Mouse (Mus musculus): ENCODE data around the gene Tgif1. TPM values are rescaled to one million over a fixed set of nuclear protein-coding genes. Genes with fewer than 3 reads are reported as not detected.

The Tgif1 gene
- total RNA-seq (2021) = 10 to 100 TPM; 35.7 to 51.8 TPM
- long read RNA-seq, experiment 1, transcript Tgif1-201 (3 exons, 1,631 nt) = major isoform, 15 of 18 reads
- long read RNA-seq, experiment 1, partial matches to known transcripts = 0 of 18 reads
- long read RNA-seq, experiment 1, other reads (novel, unspliced or antisense) = 3 of 18 reads
- long read RNA-seq, experiment 2, partial matches to known transcripts = 0 of 9 reads
- long read RNA-seq, experiment 2, other reads (novel, unspliced or antisense) = 5 of 9 reads

DNA sequence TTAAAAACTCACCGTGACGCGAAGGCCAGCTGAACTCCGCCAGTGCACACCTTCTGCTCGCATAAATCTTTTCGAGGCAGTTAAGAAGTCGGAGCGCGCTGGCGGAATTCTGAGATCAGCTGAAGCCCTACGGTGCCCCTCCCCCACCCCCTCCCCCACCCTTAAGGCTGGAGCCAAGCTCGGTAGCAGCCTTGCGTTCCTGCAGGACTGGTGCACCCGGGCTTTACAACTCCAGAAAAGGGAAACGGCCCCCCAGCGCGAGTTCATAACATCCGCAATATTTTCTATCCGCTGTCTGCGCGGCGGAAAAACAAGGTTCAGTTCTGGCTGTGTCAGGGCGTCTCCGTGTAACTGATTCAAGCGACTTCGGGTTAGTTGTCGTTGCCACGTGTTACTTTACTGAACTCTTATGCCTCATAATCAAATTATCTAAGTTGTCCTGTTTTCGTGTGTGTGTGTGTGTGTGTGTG, at the start of gene Tgif1:
Gene Tgif1, minus strand, starts transcription at position 111 of the 470 bp plus-strand sequence.
- DNase-seq = peak; percentile 67

DNA sequence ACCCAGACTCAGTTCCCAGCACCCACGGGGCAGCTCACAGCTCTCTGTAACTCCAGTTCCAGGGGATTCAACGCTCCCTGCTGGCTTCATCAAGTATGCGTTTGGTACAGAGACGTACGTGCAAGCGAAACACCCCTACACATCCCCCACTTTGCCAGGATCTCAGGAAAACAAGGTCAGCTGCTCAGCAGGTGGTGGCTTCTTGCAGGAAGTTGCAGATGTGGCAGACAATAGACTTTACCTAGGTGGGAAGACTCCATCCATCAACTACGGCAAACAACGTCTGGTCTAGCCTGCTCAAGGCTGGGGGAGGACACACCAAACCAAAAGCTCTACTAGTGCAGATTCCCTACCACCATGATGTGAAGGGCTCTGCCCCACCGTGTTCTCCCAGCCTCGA, 47.3 kb upstream of the Tgif1 start:
- no peak for DNase-seq

DNA sequence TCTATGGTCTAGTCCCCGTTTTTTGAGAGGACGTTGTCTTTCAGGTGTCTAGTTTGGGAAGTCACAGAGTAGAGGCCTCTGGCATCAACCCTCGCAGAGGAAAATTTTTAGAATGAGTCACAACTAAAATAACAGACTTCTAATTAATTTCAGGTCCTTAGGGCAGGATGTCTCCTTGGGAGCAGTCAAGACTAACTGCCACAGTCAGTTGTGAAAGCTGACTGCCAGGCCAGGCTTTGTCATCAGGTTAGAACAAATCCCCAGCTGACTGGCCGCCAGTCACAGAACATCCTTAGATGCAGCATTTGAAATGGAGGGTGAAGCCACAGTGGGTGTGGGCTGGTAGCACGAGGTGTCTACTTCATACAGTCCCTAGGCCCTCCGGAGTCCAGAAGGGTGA, 46.3 kb upstream of the Tgif1 start:
- DNase-seq = no peak

DNA sequence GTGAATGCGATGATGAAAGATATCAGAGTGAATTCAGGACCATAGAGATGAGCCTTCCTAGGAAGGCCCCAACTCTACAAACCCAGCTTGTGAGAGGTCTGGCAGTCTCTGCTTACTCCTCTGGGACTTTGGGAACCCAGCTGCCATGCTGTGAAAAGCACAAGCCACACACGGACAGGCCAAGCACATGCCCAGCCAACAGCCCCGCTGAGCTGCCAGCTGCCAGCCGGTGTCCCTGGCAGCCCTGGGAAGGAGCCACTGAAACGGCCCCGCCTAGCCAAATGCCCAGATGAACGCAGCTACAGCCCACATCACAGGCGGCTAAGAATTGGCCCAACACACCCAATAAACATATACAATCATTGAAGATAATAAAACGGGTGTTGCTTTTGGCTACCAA, 41.5 kb upstream of the Tgif1 start:
- DNase-seq = peak; percentile 49

DNA sequence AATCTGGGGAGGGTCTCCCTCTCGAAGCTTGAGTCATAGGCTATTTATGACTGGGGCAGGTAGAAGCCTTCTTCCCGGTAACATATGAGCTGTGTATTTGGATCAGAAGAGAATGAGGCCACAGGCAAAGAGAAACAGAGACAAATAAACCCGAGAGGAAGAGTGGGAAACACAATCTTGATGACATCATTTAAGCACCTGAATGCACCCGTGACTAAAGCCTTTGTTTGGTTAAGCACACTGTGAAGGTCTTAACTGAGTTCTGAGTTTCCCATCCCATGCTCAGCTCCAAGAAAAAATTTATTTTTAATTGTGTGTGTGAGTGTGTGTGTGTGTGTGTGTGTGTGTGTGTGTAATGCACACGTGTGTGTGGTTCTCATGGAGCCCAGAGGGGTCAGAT, 39.8 kb upstream of the Tgif1 start:
- DNase-seq = no peak

DNA sequence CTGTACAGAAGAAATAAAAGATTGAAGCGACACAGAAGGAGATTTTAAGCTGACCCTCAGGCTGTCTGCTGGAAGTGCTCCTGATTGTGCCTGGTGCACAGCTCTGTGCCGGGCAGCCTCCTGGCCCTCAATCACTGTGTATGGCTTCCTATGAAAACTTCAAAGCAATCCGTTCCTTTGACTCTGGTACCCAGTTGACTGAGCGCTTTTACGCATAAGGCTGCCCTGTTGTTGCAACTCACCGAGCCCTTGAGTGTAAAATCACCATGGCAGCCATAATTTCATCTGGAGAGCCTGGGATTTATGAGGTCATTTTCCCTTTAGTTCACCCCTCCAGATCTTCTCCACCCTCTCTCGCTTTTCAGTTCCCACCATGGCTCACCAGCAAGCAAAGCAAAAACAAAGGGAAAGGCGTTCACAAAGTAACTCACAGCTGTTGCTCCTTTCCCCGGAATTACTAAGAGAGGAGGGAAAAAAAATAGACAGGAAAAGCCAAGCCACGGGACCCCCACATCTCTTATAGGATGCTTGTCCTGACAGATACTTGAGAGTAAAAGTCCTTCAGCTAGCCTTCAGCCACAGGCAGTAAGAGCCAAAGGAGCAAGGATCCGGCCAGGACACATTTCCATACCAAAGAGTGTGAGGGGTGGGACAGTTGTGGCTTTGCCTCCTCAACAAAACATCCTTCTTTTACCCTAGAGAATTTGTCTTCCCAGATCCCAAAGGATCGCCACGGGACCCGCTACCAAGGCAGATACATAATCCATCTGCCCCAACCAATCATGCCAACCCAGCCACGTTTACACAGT, 39.1 kb upstream of the Tgif1 start:
- no peak for DNase-seq

DNA sequence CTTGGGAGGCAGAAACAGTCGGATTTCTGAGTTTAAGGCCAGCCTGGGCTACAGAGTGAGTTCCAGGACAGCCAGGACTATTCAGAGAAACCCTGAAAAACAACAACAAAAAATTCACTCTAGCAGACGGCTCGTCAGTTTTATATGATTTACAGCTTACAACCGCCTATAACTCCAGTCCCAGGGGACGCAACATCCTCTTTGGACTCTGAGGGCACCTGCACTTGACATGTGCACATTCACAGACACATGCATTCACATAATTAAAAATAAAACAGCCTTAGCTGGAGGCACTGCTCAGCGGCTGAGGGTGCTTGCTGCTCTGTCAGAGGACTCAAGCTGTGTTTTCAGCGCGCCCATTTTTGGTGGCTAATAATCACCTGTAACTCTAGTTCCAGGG, 37.2 kb upstream of the Tgif1 start:
- no peak for DNase-seq

DNA sequence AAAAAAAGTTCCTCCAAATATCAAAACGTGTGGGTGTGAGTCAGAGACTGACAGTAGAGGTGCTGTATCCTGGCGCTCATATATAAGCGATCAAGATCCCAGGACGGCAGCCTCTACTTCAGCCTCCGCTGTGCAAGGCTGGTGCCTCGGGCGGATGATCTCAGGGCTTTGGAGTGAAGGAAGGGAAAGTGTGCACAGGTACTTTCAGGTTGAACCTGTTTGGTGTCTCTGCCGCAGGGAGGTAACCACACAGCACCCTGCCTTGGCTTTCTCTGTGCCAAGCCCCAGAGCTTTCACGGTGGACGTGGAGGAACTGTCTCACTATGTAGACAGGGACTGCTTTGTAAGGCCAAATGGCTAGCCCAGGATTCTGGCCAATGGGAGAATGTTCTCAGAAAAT, 35.3 kb upstream of the Tgif1 start:
- no peak for DNase-seq

DNA sequence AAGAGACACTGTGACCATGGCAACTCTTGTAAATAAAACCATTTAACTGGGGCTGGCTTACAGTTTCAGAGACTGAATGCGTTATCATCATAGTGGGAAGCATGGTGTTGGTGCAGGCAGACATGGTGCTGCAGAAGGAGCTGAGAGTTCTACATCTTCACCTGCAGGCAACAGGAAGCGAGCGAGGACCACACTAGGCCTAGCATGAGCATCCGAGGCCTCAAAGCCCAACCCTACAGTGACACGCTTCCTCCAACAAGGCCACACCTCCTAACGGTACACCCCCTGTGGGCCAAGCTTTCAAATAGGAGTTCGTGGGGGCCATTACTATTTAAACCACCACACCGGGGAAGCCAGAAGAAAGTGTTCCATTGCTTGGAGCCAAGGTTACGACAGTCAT, 34.5 kb upstream of the Tgif1 start:
- no peak for DNase-seq

DNA sequence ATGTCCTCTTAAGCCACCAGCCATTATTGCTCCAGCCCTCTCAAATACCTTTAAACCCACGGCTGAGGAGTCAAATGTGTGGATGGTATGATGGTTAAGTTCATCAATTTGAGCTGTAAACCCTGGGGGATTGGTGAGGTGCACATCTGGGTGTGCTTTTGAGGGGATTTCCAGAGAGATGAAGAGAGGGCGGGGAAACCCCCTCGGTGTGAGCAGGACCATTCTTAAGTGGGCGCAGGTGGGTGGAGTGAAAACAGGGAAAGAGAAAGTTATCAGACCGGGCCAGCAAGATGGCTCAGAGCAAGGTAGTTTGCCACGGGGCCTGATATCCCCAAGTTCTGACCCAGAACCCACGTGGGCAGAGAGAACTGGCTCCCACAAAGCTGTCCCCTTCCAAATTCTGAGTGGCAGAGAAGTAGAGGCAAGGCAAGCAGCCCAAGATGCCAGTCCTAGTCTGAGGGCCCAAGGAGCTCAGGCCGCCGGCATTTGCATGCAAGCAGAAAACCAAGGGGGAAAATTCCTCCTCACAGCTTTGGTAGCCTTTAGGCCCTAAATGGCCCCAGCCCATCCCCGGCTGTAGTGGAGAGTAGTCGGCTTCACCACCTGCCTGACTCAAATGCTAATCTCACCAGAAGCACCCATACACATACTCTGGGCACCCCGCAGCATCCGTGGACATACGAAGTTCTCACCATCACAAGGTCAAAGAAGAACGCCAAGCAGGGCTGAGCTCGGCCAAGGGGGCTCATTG, 33.5 kb upstream of the Tgif1 start:
- no peak for DNase-seq

DNA sequence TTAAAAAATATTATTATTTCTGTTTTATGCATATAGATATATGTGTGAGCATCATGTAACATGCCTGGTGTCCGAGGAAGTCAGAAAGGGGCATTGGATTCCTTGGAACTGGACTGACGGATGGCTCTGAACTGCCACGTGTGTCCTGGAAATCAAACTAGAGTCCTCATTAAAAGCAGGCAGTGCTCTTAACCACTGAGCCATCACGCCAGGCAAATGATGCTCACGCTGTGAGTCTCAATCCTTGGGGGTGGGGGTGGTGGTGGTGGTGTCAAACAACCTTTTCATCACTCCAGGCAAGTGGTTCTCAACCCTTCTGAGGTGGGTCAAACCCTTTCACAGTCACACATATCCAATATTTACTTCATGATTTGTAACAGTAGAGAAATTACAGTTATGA, 32.5 kb upstream of the Tgif1 start:
- no peak for DNase-seq

DNA sequence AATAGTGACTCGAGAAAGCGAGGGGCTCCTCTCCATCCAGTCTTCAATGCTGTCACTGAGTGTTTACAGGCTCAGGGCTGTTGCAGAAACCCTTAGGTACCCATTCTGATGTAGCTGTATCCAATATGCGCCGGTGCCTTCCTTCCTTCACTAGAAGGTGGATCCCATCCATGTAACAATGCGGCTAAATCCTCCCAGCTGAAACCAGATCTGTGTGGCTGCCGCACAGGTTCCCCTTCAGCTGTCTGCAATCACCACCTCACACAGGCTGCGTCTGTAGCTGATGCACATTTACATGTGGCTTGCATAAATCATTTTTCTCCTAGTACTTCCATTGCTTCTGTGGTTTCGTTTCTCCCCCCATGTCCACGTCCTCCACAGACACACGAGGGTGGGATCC, 28.6 kb upstream of the Tgif1 start:
- DNase-seq = no peak

DNA sequence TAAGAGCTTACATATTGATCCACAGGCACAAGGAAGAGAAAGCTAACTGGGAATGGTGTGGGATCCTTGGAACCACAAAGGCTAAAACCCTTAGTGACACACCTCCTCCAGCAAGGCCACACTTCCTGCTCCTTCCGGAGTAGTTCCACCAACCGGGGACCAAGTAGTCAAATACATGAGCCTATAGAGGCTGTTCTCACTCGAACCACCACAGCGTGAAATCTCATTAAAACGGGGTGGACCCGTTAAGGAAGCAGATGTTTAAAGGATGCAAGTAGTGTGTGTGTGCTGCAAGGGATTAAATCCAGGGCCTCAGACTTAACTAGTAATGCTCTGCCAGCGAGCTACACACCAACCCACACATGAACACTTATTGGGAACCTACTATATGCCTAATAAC, 27.8 kb upstream of the Tgif1 start:
- no peak for DNase-seq

DNA sequence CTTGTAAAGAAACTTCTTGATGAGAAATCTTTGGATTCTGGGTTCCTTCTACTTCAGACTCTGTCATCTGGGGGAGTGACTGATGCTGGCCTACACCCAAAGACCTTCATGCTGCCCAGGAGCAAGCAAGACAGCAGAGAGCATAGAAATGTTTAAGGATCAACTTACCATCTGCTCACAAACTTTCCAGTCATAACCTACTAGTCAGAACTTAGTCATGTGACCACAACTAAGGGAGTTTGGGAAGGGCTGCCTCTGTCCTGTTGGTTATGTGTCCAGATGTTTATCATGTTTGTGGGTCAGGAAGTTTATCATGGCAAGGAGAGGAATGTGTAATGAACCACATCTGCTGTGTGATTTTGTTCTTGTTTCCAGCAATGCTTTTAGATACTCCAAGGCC, 24.9 kb upstream of the Tgif1 start:
- no peak for DNase-seq

DNA sequence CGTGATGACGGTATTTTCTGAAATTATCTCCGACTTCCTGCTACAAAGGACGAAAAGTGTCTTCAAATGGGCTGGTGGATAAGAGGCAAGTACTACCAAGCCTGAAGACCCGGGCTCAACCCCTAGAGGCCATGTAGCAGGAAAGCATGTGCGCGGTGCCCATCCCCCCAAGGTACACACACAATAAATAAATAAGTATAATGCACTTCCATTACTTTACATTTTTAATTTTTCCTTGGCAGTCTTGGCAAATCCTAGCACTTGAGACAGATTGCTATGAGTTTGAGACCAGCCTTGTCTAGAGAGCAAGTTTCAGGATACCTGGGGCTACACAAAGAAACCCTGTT, 20.4 kb upstream of the Tgif1 start:
- DNase-seq = no peak

DNA sequence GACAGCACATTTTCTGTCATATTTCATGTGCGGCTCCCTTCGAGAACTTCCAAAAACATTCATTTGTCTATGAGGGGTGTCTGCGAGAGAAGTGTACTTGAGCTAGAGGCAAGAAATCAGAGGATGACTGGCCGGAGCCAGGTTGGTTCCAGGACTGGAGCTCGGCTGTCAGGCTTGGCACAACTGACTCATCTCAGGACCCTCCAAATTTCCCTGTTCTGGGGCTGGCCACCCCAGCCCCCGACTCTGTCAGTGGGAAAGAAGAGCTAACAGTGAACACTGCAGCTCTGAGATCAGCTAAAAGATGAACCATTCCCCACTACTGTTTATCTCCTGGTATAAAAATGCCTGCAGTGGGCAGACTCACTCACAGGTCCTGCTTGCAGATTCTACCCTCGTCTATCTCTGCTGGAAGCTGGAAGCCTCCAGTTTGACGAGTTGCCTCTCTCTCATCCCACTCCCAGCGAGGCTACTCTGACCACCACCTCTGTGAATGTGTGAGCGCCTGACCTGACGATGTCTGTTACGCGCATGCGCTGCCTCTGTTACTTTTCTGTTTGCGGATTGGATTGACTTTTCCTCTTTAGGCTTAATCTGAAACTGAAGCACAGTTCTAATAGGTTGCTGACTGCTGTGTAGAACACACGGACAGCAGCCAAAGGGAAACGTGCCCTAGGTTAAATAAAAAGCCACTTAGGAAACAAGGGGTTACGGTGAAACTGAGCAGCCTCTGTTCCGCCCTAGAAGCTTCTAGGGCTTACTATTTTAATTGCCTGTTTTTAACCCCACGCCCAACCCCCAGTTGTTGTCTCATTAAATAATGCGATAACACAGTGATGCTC, 19.8 kb upstream of the Tgif1 start:
- DNase-seq = no peak

DNA sequence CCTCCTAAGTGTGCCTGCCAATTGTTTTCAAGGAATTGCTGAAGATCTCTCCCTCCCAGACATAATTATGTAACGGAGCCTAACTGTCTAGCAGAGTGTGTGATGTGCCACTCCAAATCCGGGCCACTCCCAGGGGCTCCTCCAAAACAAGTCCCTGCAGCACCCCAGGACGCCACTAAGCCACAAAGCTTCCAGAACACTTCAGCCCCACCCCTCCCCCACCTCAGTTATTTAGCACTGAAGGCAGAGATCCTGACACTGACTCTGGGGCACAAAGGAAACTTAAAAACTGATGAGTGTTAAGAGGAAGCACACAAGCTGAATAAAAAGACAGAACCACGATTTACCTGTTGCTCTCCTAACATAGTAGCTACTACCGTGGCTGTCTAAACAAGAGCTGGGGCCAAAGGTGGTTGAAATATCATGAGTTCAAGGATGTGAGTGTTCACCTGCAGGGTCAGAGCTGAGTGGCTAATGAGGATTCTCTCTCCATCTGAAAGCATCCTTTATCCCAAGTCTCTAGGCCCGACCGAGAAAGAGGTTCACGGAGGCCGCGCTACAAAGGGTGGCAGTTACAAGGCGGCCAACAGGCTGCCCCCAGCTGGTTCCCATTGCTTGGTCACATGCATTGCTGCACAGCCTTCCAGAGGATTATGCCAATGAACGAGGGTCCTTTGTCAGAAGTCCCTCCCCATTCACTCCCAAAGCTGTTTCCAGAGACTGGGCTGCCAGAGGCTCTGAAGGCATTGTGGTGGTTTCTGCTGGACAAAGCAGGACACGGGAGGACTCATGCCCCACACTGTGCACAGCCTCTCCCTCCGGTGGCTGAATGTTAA, 19.0 kb upstream of the Tgif1 start:
- no peak for DNase-seq

DNA sequence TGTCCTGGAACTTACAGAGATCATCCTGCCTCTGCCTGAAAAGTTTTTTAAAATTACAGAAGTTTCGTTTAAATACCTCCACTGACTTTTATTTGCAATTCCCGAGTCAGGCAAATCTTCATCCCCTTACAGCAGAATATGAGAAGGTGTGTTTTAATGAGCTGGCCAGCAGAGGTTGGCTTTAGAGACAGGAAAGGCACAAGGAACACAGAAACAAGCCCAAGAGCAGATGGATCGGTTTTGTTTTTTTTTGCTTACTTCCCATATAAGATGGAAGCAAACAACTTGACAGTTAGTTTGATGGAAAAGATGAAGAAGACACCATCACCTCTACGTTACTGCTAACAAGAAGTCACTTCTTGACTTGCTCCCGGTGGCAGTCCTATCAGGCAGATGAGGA, 18.3 kb upstream of the Tgif1 start:
- no peak for DNase-seq

DNA sequence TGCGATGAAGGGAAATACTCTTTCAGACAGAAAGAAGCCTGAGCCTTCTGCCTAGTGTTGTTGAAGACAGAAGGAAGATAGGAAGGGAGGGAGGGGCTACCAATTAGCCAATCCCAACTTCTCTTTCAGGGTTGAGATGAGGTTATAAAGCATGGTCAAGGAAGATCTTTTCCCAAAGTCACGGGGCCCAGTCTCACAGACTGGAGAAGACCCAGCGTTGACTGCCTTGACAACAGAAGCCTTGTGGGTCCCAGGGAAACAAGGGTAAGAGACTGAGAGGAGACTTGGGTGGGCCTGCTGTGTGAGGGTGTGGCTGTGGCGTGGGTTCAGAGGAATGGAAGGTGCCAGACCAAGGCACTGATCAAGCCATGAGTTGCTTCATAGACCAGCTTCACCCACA, 17.2 kb upstream of the Tgif1 start:
- DNase-seq = no peak

DNA sequence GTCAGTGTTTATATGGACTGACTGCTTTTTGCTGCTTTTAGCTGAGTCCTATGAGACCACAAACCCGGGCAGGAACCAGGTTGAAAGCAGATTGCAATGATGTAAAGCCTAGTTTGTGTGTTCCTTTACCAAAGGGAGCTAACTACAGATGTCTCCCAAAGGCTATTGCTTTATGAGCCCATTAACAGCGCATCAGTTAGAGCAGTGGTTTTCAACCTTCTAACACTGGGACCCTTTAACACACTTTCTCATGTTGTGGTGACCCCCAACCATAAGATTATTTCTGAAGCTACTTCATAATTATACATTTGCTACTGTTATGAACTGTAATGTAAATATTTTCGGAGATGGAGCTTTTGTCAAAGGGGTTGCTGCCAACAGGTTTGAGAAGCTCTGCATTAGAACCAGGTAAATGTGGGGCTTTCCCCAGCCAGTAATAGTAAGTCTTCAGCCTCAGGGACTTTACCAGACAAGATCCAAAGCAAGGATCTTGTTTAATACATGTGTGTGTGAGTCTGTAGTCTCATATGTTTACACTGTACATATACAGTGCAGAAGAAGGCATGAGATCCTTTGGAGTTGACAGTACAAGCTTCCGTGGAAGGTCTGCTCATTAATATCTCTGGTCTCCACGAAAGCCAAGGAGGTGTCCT, 15.4 kb upstream of the Tgif1 start:
- no peak for DNase-seq

DNA sequence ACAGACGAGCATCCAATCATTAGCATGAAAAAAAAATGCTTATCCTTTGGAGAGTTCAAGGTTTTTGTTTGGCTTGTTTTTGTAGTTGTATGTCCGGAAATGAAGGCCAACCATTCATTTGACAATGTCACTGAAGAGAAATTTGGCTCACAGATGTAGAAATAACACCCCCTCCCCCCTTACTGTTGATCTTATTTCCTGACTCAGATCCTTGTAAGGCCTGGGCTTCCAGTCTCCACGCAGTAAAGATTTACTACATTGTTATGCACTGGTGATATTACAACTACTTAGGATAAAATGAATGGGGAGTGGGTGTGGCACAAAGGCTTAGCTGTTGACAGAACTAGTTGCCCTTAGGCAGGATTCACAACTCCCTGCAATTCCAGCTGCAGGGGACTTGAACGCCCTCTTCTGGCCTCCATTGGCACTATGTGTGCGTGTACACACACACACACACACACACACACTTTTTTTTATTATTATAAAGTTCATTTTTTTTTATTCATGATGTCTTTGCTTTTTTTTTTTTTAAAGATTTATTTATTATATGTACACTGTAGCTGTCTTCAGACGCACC, 13.3 kb upstream of the Tgif1 start:
- DNase-seq = no peak
